Mouse (Mus musculus) embryonic facial prominence, embryonic 15.5 days (tissue): ENCODE measurements around the gene Ccl20. TPM values are rescaled to one million over a fixed set of nuclear protein-coding genes. Genes with fewer than 3 reads are reported as not detected.

Source experiments
- ATAC-seq: fragments of 200-750 bp; cut with Nextera tagmentation; 2 replicates; pipeline ENCODE4 v1.8.0; 2017; ENCODE audit warnings: low read depth, moderate TSS enrichment; ENCODE audit not compliant: insufficient number of reproducible peaks, low FRiP score, low TSS enrichment
- H3K27ac ChIP-seq: fragments of 300-500 bp; sonication (generic); replicated peaks from 2 replicates; pipeline ENCODE4 v1.5.1; 2015; ENCODE audit warnings: mild to moderate bottlenecking, inconsistent platforms
- H3K27me3 ChIP-seq: fragments of 300-500 bp; sonication (generic); 2 replicates; pipeline ENCODE4 v1.6.1; 2015; ENCODE audit warnings: inconsistent platforms
- H3K36me3 ChIP-seq: fragments of 300-500 bp; sonication (generic); 2 replicates; pipeline ENCODE4 v1.6.1; 2015; ENCODE audit warnings: mild to moderate bottlenecking, inconsistent platforms
- H3K4me1 ChIP-seq: fragments of 300-500 bp; sonication (generic); 2 replicates; pipeline ENCODE4 v1.6.1; 2015; ENCODE audit warnings: inconsistent platforms
- H3K4me2 ChIP-seq: fragments of 300-500 bp; sonication (generic); replicated peaks from 2 replicates; pipeline ENCODE4 v1.6.1; 2015; ENCODE audit warnings: mild to moderate bottlenecking, inconsistent platforms
- H3K4me3 ChIP-seq: fragments of 300-500 bp; sonication (generic); replicated peaks from 2 replicates; pipeline ENCODE4 v1.5.1; 2015; ENCODE audit warnings: mild to moderate bottlenecking, inconsistent platforms
- H3K9ac ChIP-seq: fragments of 300-500 bp; sonication (generic); 2 replicates; pipeline ENCODE4 v1.6.1; 2015; ENCODE audit warnings: inconsistent platforms
- H3K9me3 ChIP-seq: fragments of 300-500 bp; sonication (generic); replicated peaks from 2 replicates; pipeline ENCODE4 v1.6.1; 2016; ENCODE audit warnings: inconsistent platforms
- WGBS: fragments of 180-500 bp; shearing (Covaris S2); methylation state at CpG from one replicate; pipeline ENCODE4 v1.1.7; 2015; 5-methylcytosine and 5-hydroxymethylcytosine counted together
- polyA plus RNA-seq: library from polyadenylated mRNA; unstranded; fragments of >200 nt; fragmentation: Nextera tagmentation; extraction: Ambion mirVana; gene quantifications from 2 replicates; pipeline ENCODE4 v1.2.1, GENCODE M21; 2015

Gene Ccl20
- polyA plus RNA-seq, 1 experiment from 2014 or later, result 2.6 TPM

DNA sequence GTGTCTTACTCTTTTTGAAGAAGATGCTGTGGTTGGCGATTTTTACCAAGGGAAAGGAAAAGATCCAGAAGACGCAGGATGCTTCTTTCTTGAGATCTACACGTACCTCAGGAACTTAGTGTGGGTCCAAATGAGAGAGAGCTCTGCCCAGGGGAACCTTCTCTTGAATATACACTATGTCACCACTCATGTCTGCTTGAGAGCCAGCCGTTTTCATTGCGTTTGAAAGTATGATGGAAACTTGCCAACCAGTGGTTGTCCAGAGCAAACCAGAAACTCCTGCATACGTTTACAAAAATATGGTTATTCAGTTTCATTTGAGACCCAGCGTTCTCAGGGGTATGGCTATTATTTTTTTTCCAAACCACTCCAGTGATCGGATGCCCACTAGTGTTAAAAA, 24.9 kb downstream of the Ccl20 start:
- Histone ChIP-seq H3K4me3 (no peak overlapping the region), H3K36me3 (no peaks in the 10 kb centered on the region), H3K9me3 (no peaks in the 10 kb centered on the region), H3K4me1 (no peaks in the 10 kb centered on the region), H3K9ac (no peak overlapping the region), H3K27ac (no peak overlapping the region), H3K27me3 (no peaks in the 10 kb centered on the region), H3K4me2 (no peak overlapping the region)
- ATAC-seq, result no peak
- WGBS, result 70% methylated on average over 8 of the region's 8 CpGs

DNA sequence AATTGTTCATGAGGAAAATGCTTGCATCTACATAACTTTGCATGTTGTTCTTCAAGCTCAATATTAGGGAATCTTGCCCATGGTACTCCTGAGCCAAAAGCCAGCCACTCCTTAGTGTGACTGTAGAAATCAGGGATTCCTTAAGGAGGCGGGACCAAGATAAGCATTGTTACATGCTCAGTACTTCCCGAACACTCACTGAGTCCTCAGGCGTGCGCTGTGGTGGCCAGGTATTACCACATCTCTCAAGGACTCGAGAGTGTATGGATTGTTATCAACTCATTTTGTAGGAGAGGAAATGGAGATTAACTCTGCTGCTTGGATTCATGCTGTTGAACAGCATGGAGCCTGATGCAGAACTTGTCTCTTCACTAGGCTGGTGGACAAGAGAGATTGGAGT, 25.5 kb downstream of the Ccl20 start:
- WGBS, result 80% methylated on average over 5 of the region's 5 CpGs
- H3K36me3 ChIP-seq, result no peaks in the 10 kb centered on the region
- H3K4me3 ChIP-seq, result no peak overlapping the region
- H3K4me1 ChIP-seq, result no peaks in the 10 kb centered on the region
- H3K9me3 ChIP-seq, result no peaks in the 10 kb centered on the region
- no peak overlapping the region for H3K27ac ChIP-seq
- ATAC-seq, result no peak
- H3K9ac ChIP-seq, result no peak overlapping the region
- H3K4me2 ChIP-seq, result no peak overlapping the region
- no peaks in the 10 kb centered on the region for H3K27me3 ChIP-seq

DNA sequence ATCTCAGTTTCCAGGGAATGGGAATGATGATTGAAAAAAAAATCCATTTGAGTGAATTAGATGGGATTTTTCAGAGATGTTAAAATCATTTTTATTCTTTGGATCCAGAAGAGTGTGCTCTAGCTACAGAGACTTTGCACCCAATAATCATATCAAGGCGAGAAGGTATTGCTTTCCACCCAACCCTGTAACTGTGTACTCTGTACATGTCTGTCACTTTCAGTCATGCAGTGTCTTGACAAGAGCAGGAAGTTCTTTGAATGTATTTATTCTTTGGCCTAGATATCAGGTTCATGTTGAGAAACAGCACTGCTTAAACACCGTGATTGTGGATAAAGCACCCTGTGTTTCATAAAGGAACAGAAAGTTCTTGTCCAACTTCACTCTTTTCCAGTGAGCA, 30.0 kb downstream of the Ccl20 start:
- Histone ChIP-seq H3K27ac (no peak overlapping the region), H3K9ac (no peak overlapping the region), H3K27me3 (no peaks in the 10 kb centered on the region), H3K4me3 (no peak overlapping the region), H3K36me3 (no peaks in the 10 kb centered on the region), H3K4me2 (no peak overlapping the region), H3K4me1 (no peaks in the 10 kb centered on the region), H3K9me3 (no peaks in the 10 kb centered on the region)
- no peak for ATAC-seq
- WGBS, result 75% methylated on average over 2 of the region's 2 CpGs

DNA sequence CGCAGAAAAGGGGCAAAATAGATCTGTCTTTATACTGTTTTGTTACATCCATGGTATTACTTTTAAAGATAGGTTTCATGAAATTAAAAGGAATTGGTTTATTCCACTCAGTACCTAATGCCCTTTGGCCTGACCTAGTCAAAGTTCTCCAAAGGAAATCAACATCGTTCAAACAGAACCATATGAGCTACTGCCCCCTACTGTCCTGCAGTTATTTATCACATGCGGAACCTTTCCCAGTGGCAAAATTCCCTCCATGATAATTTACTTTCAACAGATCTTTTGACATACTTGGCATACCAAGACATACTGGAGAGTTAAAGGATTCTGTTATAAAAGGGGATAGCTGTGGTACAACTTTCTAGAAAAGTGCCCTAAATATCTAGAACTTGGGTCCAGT, 33.7 kb downstream of the Ccl20 start:
- Histone ChIP-seq H3K9ac (no peak overlapping the region), H3K27me3 (no peaks in the 10 kb centered on the region), H3K36me3 (no peaks in the 10 kb centered on the region), H3K4me2 (no peak overlapping the region), H3K9me3 (no peaks in the 10 kb centered on the region), H3K4me1 (no peaks in the 10 kb centered on the region), H3K27ac (no peak overlapping the region), H3K4me3 (no peak overlapping the region)
- 61% methylated on average over 3 of the region's 3 CpGs for WGBS
- ATAC-seq, result no peak

DNA sequence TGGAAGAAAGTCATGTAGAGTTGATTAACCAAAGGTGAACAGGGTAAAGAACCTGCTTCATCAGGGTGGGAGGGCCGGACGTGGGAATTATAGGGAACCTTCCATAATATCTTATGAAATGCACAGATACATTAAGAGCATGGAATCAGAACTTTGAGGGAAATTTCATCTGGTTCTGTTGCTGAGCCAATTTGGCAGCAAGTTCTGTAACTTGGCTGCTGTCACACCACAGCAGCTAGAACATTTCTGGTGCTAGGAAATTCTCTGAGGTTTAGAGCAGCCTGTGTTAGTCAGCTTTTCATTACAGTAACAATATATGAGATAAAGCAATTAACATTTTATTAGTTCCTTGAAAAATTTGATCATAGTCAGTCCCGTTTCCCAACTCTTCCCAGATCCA, 36.4 kb downstream of the Ccl20 start:
- H3K27me3 ChIP-seq, result no peaks in the 10 kb centered on the region
- no peak overlapping the region for H3K4me2 ChIP-seq
- H3K4me1 ChIP-seq, result no peaks in the 10 kb centered on the region
- no peak overlapping the region for H3K9ac ChIP-seq
- no peaks in the 10 kb centered on the region for H3K36me3 ChIP-seq
- no peak overlapping the region for H3K27ac ChIP-seq
- no peaks in the 10 kb centered on the region for H3K9me3 ChIP-seq
- ATAC-seq, result no peak
- H3K4me3 ChIP-seq, result no peak overlapping the region
- 76% methylated on average over 3 of the region's 3 CpGs for WGBS

DNA sequence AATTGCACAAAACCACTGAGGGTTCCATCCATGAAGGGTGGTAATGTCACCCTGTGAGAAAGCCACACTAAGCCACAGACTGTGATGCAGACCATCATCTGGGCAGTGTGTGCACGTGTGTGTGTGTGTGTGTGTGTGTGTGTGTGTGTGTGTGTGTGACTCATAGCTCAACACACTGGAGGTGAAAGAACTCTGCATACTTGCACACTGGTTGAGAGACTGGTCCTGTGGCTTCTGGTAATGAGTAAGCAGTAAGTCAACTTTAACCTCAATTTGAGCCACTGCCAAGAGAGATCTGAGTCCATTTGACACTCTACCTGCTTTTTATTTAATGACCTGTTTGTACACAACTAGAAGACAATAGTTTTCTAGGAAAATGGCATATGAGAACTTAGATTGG, 40.3 kb downstream of the Ccl20 start:
- H3K9me3 ChIP-seq, result no peaks in the 10 kb centered on the region
- no peaks in the 10 kb centered on the region for H3K4me1 ChIP-seq
- H3K4me3 ChIP-seq, result no peak overlapping the region
- no peak for ATAC-seq
- no peak overlapping the region for H3K27ac ChIP-seq
- H3K27me3 ChIP-seq, result no peaks in the 10 kb centered on the region
- no peaks in the 10 kb centered on the region for H3K36me3 ChIP-seq
- WGBS, result 50% methylated on average over 1 of the region's 1 CpGs
- no peak overlapping the region for H3K9ac ChIP-seq
- no peak overlapping the region for H3K4me2 ChIP-seq

DNA sequence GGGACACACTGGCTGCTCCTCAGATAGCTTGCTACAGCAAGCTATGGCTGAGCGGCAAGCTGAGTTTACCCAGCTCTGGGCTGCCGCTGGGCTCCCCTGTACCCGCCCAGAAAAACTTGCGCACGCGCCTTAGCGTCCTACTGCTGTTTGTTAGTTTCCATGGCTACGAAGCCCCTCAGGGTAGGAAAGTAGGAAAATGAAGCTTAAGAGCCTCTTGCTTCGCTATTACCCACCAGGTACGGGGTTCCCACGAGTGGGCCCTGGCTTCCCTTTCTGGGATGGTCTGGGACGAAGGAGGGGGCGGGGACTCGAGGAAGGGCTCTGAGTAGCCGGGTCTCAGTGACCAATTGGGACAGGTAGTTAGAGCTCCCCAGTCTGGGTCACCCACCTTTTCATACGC, 43.0 kb downstream of the Ccl20 start, which contains the start of gene Daw1:
Daw1 (plus strand) TSS at position 150 of the 400 bp plus-strand sequence.
- no peak within 1 kb of the TSS for H3K27ac ChIP-seq
- no peaks in the 10 kb centered on the region for H3K36me3 ChIP-seq
- H3K9ac ChIP-seq, result peak within 1 kb of the TSS; percentile 53; the same call in 1 of the 2 replicates
- peak within 1 kb of the TSS; percentile 64 for H3K4me3 ChIP-seq
- ATAC-seq, result peak; percentile 69; the same call in 1 of the 2 replicates
- no peaks in the 10 kb centered on the region for H3K4me1 ChIP-seq
- peak within 1 kb of the TSS; percentile 73 for H3K4me2 ChIP-seq
- H3K9me3 ChIP-seq, result no peaks in the 10 kb centered on the region
- under 1% methylated on average over 15 of the region's 16 CpGs for WGBS
- no peaks in the 10 kb centered on the region for H3K27me3 ChIP-seq

DNA sequence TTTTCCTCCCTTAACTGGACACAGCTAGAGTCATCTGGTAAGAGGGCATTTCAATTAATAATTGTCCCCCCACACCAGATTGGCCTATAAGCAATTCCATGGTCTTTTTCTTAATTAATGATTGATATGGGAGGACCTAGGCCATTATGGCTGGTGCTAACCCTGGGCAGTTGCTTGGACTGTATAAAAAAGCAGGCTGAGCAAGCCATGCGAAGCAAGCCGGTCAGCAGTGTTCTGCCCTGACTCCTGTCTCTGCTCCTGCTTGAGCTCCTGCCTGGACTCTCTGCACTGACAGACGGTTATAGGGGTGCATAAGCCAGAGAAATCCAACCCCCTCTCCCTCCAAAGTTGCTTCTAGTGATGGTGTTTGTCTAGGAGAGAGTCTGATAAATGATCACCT, 45.1 kb downstream of the Ccl20 start:
- H3K36me3 ChIP-seq, result no peaks in the 10 kb centered on the region
- no peak overlapping the region for H3K4me3 ChIP-seq
- H3K27ac ChIP-seq, result no peak overlapping the region
- no peak overlapping the region for H3K9ac ChIP-seq
- WGBS, result 82% methylated on average over 3 of the region's 3 CpGs
- no peaks in the 10 kb centered on the region for H3K27me3 ChIP-seq
- H3K4me2 ChIP-seq, result no peak overlapping the region
- H3K9me3 ChIP-seq, result no peaks in the 10 kb centered on the region
- ATAC-seq, result no peak
- H3K4me1 ChIP-seq, result no peaks in the 10 kb centered on the region

DNA sequence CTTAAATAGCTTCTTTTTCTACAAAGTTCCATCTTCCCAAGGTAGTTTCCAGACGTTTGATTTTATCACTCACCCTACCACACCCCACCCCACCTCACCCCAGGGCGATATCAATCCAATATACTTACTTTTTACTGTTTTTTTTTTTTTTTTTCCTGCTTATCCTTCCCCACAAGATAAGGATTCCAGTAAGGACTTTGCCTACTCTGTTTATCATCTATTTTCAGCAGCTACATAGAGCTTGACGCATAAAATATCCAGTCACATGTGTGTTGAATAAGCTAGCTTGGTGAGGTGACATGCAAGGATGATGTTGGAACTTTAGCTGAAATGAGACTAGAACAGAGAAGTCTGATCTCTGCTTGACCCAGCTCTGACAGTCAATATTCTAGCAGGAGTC, 47.5 kb downstream of the Ccl20 start:
- Histone ChIP-seq H3K27ac (no peak overlapping the region), H3K4me2 (no peak overlapping the region), H3K36me3 (no peaks in the 10 kb centered on the region), H3K4me3 (no peak overlapping the region), H3K4me1 (no peaks in the 10 kb centered on the region), H3K9ac (no peak overlapping the region), H3K9me3 (no peaks in the 10 kb centered on the region), H3K27me3 (no peaks in the 10 kb centered on the region)
- WGBS, result 66% methylated on average over 3 of the region's 3 CpGs
- no peak for ATAC-seq

Other genes with a start within 250 kb of the Ccl20 start
- gene A030005L19Rik, start 203.4 kb upstream of the Ccl20 start, polyA plus RNA-seq, result 2.4 and 2.5 TPM in 2 replicates
- gene A030014E15Rik, start 191.8 kb upstream of the Ccl20 start, polyA plus RNA-seq, result 1.5 and 2.2 TPM in 2 replicates
- 1.5 and 1.7 TPM in 2 replicates for gene Gm6217, start 185.4 kb upstream of the Ccl20 start, polyA plus RNA-seq
- 2.0 and 2.5 TPM in 2 replicates for gene A030003K21Rik, start 173.4 kb upstream of the Ccl20 start, polyA plus RNA-seq
- gene Gm7544, start 160.8 kb upstream of the Ccl20 start, polyA plus RNA-seq, result 2.2 and 3.9 TPM in 2 replicates
- 1.7 and 2.2 TPM in 2 replicates for gene Gm47955, start 156.5 kb upstream of the Ccl20 start, polyA plus RNA-seq
- 1.7 and 2.1 TPM in 2 replicates for gene Gm47959, start 116.2 kb upstream of the Ccl20 start, polyA plus RNA-seq
- 0.33 and 0.36 TPM in 2 replicates for gene Slc19a3, start 78.3 kb upstream of the Ccl20 start, polyA plus RNA-seq
- 2.9 and 4.1 TPM in 2 replicates for gene Krtap28-10, start 74.3 kb upstream of the Ccl20 start, polyA plus RNA-seq
- gene Gm47969, start 71.8 kb upstream of the Ccl20 start, polyA plus RNA-seq, result 2.1 and 3.5 TPM in 2 replicates
- gene A030005K14Rik, start 57.4 kb upstream of the Ccl20 start, polyA plus RNA-seq, result 2.3 and 3.2 TPM in 2 replicates
- 2.9 and 4.5 TPM in 2 replicates for gene Krtap28-13, start 55.8 kb upstream of the Ccl20 start, polyA plus RNA-seq
- gene Daw1, start 43.0 kb downstream of the Ccl20 start, polyA plus RNA-seq, result 0.49 and 1.5 TPM in 2 replicates